Mouse (Mus musculus) thymus, adult 2 months (tissue): Measurements from ENCODE around the gene Prpf19.

Source experiments
- CTCF ChIP-seq: fragments of 200-500 bp; IDR thresholded peaks from 2 replicates; pipeline ENCODE4 v1.5.1; 2012; ENCODE audit warnings: mild to moderate bottlenecking, control low read depth, low read length, moderate library complexity, borderline replicate concordance; ENCODE audit not compliant: control insufficient read depth, poor library complexity, insufficient read depth; ENCODE audit errors: extremely low read depth
- POLR2A ChIP-seq: fragments of 200-500 bp; IDR thresholded peaks from 2 replicates; pipeline ENCODE4 v1.6.1; 2012; ENCODE audit warnings: mild to moderate bottlenecking, low read length, control low read depth, moderate library complexity; ENCODE audit not compliant: control insufficient read depth, poor library complexity, insufficient read depth; ENCODE audit errors: extremely low read depth

GRCm38 (mm10) chr19:10909087-10909721 is 14.2 kb downstream of the Prpf19 start:
- no peak for TF ChIP-seq POLR2A
- TF ChIP-seq CTCF, result no peak
